Comparison of ENCODE assay signal across 10 mouse cellular contexts in the genomic region with DNA sequence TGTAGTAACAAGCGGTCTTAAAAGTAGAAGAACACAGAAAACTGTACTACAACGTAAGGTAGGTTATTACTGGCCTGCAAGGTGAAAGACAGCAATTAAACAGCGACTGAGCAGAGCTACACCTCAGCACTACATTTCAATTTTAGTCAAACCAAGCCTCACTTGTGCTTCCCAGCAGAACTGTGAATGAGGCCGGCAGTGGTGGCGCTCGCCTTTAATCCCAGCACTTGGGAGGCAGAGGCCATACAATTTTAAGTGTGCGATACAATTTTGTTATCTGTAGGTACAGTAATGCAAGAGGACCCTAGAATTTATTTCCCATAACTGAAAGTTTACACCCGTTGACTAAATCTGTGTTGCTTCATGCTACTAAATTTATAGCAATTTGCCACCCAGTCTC. TPM values are rescaled to one million over a fixed set of nuclear protein-coding genes. Genes with fewer than 3 reads are reported as not detected.
DNase-seq lines count a peak whose midpoint lies in the region; ATAC-seq lines count a peak whose summit lies in the region.
"Had no signal": no experiment of that assay in that cellular context is flagged by ENCODE, and none has a peak within 500 bp of the region (broad histone marks: within the 10 kb centered on the region; RNA-seq: fewer than 3 reads in every experiment).

No protein-coding gene starts in this region.

- peaks cover 29% of the 10 kb centered on the region for H3K36me3 ChIP-seq in kidney, embryonic 15.5 days
- peaks cover 4% of the 10 kb centered on the region for H3K36me3 ChIP-seq in embryonic facial prominence, embryonic 11.5 days (replicated peaks; ENCODE audit: control insufficient read depth, insufficient read depth, low read depth, low read length)
- peaks cover 30% of the 10 kb centered on the region for H3K36me3 ChIP-seq in intestine, embryonic 14.5 days (ENCODE audit: control insufficient read depth, insufficient read depth, low read length)
- H3K36me3 ChIP-seq in midbrain, embryonic 16.5 days (ENCODE audit: control insufficient read depth, insufficient read depth, low read length) = peaks cover 21% of the 10 kb centered on the region

- WGBS in kidney, embryonic 15.5 days = 46% methylated on average over 8 of the region's 8 CpGs
- 61% methylated on average over 8 of the region's 8 CpGs for WGBS in embryonic facial prominence, embryonic 11.5 days
- 62% methylated on average over 8 of the region's 8 CpGs for WGBS in intestine, embryonic 14.5 days
- WGBS in midbrain, embryonic 16.5 days = 63% methylated on average over 8 of the region's 8 CpGs

- no peak for ATAC-seq in kidney, embryonic 15.5 days (replicated peaks; ENCODE audit: low FRiP score)
- no peak for ATAC-seq in embryonic facial prominence, embryonic 11.5 days (replicated peaks; ENCODE audit: insufficient number of reproducible peaks, low FRiP score, low TSS enrichment, low read depth)
- no peak for ATAC-seq in intestine, embryonic 14.5 days (replicated peaks; ENCODE audit: low FRiP score, low TSS enrichment, low read depth)
- ATAC-seq in midbrain, embryonic 16.5 days = no peak
- ATAC-seq in megakaryocyte progenitor cell, adult 5-6 weeks (replicated peaks; ENCODE audit: poor library complexity) = no peak

- H3K4me3 ChIP-seq in kidney, embryonic 15.5 days (replicated peaks) = peak overlapping the region; percentile 90
- H3K4me3 ChIP-seq in embryonic facial prominence, embryonic 11.5 days (ENCODE audit: low read depth, low read length) = peak overlapping the region; percentile 93
- H3K4me3 ChIP-seq in intestine, embryonic 14.5 days (ENCODE audit: low read depth, low read length) = peak overlapping the region; percentile 95
- peak overlapping the region; percentile 93 for H3K4me3 ChIP-seq in midbrain, embryonic 16.5 days (ENCODE audit: low read depth, low read length)

- H3K27ac ChIP-seq in kidney, embryonic 15.5 days = peak overlapping the region; percentile 94
- H3K27ac ChIP-seq in embryonic facial prominence, embryonic 11.5 days (replicated peaks; ENCODE audit: low read depth, low read length) = peak overlapping the region; percentile 85; the same call in 1 of the 2 replicates
- peak overlapping the region; percentile 89 for H3K27ac ChIP-seq in intestine, embryonic 14.5 days (ENCODE audit: low read depth)
- H3K27ac ChIP-seq in midbrain, embryonic 16.5 days (ENCODE audit: low read length) = no peak overlapping the region; the same call in 1 of the 2 replicates

- peak overlapping the region; percentile 57 for H3K4me2 ChIP-seq in kidney, embryonic 15.5 days
- peak overlapping the region; percentile 38; the same call in 1 of the 2 replicates for H3K4me2 ChIP-seq in embryonic facial prominence, embryonic 11.5 days (ENCODE audit: low read depth, low read length)
- H3K4me2 ChIP-seq in intestine, embryonic 14.5 days (ENCODE audit: low read length) = peak overlapping the region; percentile 65
- peak overlapping the region; percentile 69 for H3K4me2 ChIP-seq in midbrain, embryonic 16.5 days (ENCODE audit: low read length)

- peak overlapping the region; percentile 62; the same call in 1 of the 2 replicates for H3K9ac ChIP-seq in kidney, embryonic 15.5 days
- H3K9ac ChIP-seq in embryonic facial prominence, embryonic 11.5 days (replicated peaks; ENCODE audit: low read length) = 0 out of 2 replicates have a peak overlapping the region, but pooled peaks have one; percentile 28
- peak overlapping the region; percentile 60 for H3K9ac ChIP-seq in intestine, embryonic 14.5 days (ENCODE audit: low read length)
- peak overlapping the region; percentile 73; the same call in 1 of the 2 replicates for H3K9ac ChIP-seq in midbrain, embryonic 16.5 days (ENCODE audit: low read depth, low read length)

- H3K27me3 ChIP-seq in kidney, embryonic 15.5 days = no peaks in the 10 kb centered on the region
- no peaks in the 10 kb centered on the region for H3K27me3 ChIP-seq in embryonic facial prominence, embryonic 11.5 days (ENCODE audit: control insufficient read depth, insufficient read depth, low read length)
- no peaks in the 10 kb centered on the region for H3K27me3 ChIP-seq in intestine, embryonic 14.5 days (replicated peaks; ENCODE audit: control insufficient read depth, insufficient read depth, low read length)
- H3K27me3 ChIP-seq in midbrain, embryonic 16.5 days (ENCODE audit: control insufficient read depth, insufficient read depth, low read depth, low read length) = no peaks in the 10 kb centered on the region
- H3K27me3 ChIP-seq: Patski had no signal

- no peaks in the 10 kb centered on the region for H3K9me3 ChIP-seq in kidney, embryonic 15.5 days (replicated peaks)
- H3K9me3 ChIP-seq in embryonic facial prominence, embryonic 11.5 days (replicated peaks; ENCODE audit: control insufficient read depth, low read length) = no peaks in the 10 kb centered on the region
- no peaks in the 10 kb centered on the region for H3K9me3 ChIP-seq in intestine, embryonic 14.5 days (ENCODE audit: control insufficient read depth, low read length)
- no peaks in the 10 kb centered on the region for H3K9me3 ChIP-seq in midbrain, embryonic 16.5 days (replicated peaks; ENCODE audit: control insufficient read depth, low read length, poor library complexity, severe bottlenecking)

- H3K4me1 ChIP-seq in kidney, embryonic 15.5 days = peaks cover 28% of the 10 kb centered on the region
- no peaks in the 10 kb centered on the region for H3K4me1 ChIP-seq in embryonic facial prominence, embryonic 11.5 days (ENCODE audit: control insufficient read depth, insufficient read depth, low read length)
- peaks cover 16% of the 10 kb centered on the region for H3K4me1 ChIP-seq in intestine, embryonic 14.5 days (replicated peaks; ENCODE audit: control insufficient read depth, insufficient read depth, low read length)
- peaks cover 23% of the 10 kb centered on the region for H3K4me1 ChIP-seq in midbrain, embryonic 16.5 days (ENCODE audit: control insufficient read depth, insufficient read depth, low read length)

- no peak for DNase-seq in kidney, adult 8-10 months
- DNase-seq in embryonic facial prominence, embryonic 11.5 days (ENCODE audit: low spot score) = no peak
- peak; percentile 50 for DNase-seq in intestine, embryonic 14.5 days (ENCODE audit: low spot score)
- DNase-seq in spleen, adult 12 weeks (ENCODE audit: low spot score) = no peak
- no peak for DNase-seq in cerebellum, adult 18-20 months
- DNase-seq: cerebellum, adult 2 months had no signal

RNA-seq across cellular contexts. Expression of a gene that starts 1.3 kb away (rescaled TPM):
- 602 and 688 TPM in 2 replicates for polyA plus RNA-seq in kidney, embryonic 15.5 days (2015; fragmentation: Nextera tagmentation; extraction: Ambion mirVana)
- 561 and 580 TPM in 2 replicates for polyA plus RNA-seq in embryonic facial prominence, embryonic 11.5 days (2014; fragmentation: Nextera tagmentation; extraction: Ambion mirVana)
- polyA plus RNA-seq in intestine, embryonic 14.5 days (2014; fragmentation: Nextera tagmentation; extraction: Ambion mirVana) = 807 and 885 TPM in 2 replicates
- 257 and 300 TPM in 2 replicates for polyA plus RNA-seq in midbrain, embryonic 16.5 days (2015; fragmentation: Nextera tagmentation; extraction: Ambion mirVana)
- 1,416 and 1,430 TPM in 2 replicates for total RNA-seq in megakaryocyte progenitor cell, adult 5-6 weeks (2015)
- 1,966 and 2,167 TPM in 2 replicates for total RNA-seq in megakaryocyte progenitor cell, adult 5-6 weeks (2017)

RNA-seq across cellular contexts. Expression of a gene that starts 6.8 kb away (rescaled TPM):
- 1.8 and 2.1 TPM in 2 replicates for polyA plus RNA-seq in kidney, embryonic 15.5 days (2015; fragmentation: Nextera tagmentation; extraction: Ambion mirVana)
- 1.1 and 1.3 TPM in 2 replicates for polyA plus RNA-seq in embryonic facial prominence, embryonic 11.5 days (2014; fragmentation: Nextera tagmentation; extraction: Ambion mirVana)
- 1.1 and 1.4 TPM in 2 replicates for polyA plus RNA-seq in intestine, embryonic 14.5 days (2014; fragmentation: Nextera tagmentation; extraction: Ambion mirVana)
- polyA plus RNA-seq in midbrain, embryonic 16.5 days (2015; fragmentation: Nextera tagmentation; extraction: Ambion mirVana) = 0.50 and 0.65 TPM in 2 replicates
- 0.66 and 0.77 TPM in 2 replicates for total RNA-seq in megakaryocyte progenitor cell, adult 5-6 weeks (2015)
- total RNA-seq in megakaryocyte progenitor cell, adult 5-6 weeks (2017) = 0.04 and 0.41 TPM in 2 replicates

RNA-seq across cellular contexts. Expression of a gene that starts 28.5 kb away (rescaled TPM):
- polyA plus RNA-seq in kidney, embryonic 15.5 days (2015; fragmentation: Nextera tagmentation; extraction: Ambion mirVana) = 22.6 and 23.7 TPM in 2 replicates
- 21.9 and 23.3 TPM in 2 replicates for polyA plus RNA-seq in embryonic facial prominence, embryonic 11.5 days (2014; fragmentation: Nextera tagmentation; extraction: Ambion mirVana)
- polyA plus RNA-seq in intestine, embryonic 14.5 days (2014; fragmentation: Nextera tagmentation; extraction: Ambion mirVana) = 26.0 and 27.5 TPM in 2 replicates
- polyA plus RNA-seq in midbrain, embryonic 16.5 days (2015; fragmentation: Nextera tagmentation; extraction: Ambion mirVana) = 12.9 and 15.0 TPM in 2 replicates
- total RNA-seq in megakaryocyte progenitor cell, adult 5-6 weeks (2015) = 35.6 and 38.4 TPM in 2 replicates
- total RNA-seq in megakaryocyte progenitor cell, adult 5-6 weeks (2017) = 23.5 and 23.7 TPM in 2 replicates

RNA-seq across cellular contexts. Expression of a gene that starts 51.6 kb away (rescaled TPM):
- 0.08 and 0.18 TPM in 2 replicates for polyA plus RNA-seq in kidney, embryonic 15.5 days (2015; fragmentation: Nextera tagmentation; extraction: Ambion mirVana)
- 0.15 and 0.18 TPM in 2 replicates for polyA plus RNA-seq in embryonic facial prominence, embryonic 11.5 days (2014; fragmentation: Nextera tagmentation; extraction: Ambion mirVana)
- 0.11 TPM in 2 replicates for polyA plus RNA-seq in intestine, embryonic 14.5 days (2014; fragmentation: Nextera tagmentation; extraction: Ambion mirVana)
- polyA plus RNA-seq in midbrain, embryonic 16.5 days (2015; fragmentation: Nextera tagmentation; extraction: Ambion mirVana) = 0.18 TPM in 1 of 2 replicates, not detected in the other
- not detected in 2 replicates for total RNA-seq in megakaryocyte progenitor cell, adult 5-6 weeks (2015)
- total RNA-seq in megakaryocyte progenitor cell, adult 5-6 weeks (2017) = not detected in 2 replicates
- polyA plus RNA-seq: Patski had no signal
